Mouse (Mus musculus) cerebellum, adult 11 months (tissue): Measurements from ENCODE around the gene Ptpn1.
A peak's percentile ranks its signal among the peaks of the same experiment; 100 is the strongest.

Experiments used
- DNase-seq: peaks from one replicate; pipeline ENCODE4 v3.0.0; 2022

The Ptpn1 gene

DNA sequence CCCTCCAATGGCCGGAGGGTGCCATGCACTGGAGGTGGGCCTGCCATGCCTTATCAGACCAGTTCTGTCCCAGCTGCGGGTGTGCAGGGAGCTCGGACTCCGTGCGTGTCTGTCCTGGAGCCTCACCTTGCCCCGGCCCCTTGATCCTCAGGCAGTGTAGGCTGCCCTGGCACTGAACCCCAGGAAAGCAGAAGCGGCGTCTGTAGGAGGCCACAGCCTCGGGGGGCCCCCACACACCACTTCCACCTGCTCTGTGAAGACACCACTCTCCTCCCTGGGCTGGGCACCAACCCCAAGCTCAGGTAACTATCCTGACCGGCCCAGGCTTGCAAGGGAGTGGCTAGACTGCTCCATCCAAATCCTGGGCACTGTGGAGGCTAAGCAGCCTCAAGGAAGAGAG lies 48.5 kb downstream of the Ptpn1 start:
- DNase-seq, result no peak

DNA sequence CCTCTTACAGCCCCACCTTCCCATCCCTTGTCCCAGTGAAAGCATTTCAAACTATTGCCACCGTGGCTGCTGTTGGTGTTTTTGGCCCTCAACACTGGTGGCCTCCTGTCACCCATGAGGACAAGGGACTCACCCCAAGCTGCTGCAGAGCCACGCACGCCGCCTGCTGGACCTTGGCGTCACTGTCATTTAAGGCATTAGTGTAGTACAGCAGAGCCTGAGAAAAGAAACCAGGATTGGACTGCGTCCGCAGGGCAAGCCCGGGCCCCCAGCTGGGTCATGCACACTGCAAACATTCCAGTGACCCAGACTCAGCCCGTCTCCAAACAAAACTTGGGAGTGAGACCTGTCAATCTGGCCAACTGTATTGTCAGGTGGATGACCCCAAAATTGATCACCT lies 50.8 kb downstream of the Ptpn1 start:
- DNase-seq, result no peak

GRCm38 (mm10) chr2:167984371-167984770 lies 52.5 kb downstream of the Ptpn1 start:
- no peak for DNase-seq

GRCm38 (mm10) chr2:167984946-167985345 lies 53.1 kb downstream of the Ptpn1 start:
- DNase-seq, result no peak

DNA sequence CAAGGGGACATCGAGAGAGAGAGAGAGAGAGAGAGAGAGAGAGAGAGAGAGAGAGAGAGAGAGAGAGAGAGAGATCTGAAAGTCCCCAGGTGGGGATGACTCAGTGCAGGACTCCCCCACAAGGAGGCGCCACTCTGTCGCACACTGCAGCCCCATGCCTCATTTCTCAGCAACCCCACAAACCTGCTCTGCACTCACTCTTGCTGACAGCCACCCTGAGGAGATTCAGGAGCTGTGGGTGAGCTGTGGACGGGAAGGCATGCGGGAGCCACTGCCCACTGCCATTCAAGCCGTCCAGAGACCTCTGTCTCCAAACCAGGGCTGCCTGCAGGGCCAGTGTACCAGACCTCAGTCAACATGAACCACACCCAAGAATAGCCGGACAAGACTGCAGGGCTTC lies 54.9 kb downstream of the Ptpn1 start:
- no peak for DNase-seq

DNA sequence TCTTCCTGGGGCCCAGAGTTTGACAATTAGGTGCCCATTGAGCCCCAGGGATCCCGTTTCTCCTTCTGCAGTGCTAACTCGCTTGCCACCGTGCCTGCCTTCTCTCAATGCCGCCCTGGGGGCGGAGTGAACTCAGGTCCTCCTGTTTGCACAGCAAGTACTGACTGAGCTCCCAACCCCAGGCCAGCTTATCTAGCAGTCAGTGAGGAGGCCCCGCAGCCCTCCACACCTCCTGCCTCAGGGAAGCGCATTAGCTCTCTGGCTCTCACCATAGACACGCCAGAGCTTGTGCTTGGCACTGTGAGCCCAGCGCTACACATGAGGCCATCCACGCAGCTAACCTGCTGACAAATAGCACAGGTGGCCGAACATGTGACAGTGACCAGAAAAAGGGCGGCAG lies 55.8 kb downstream of the Ptpn1 start:
- DNase-seq, result no peak

- no peak for DNase-seq
Observed at GRCm38 (mm10) chr2:167989310-167989709, 57.5 kb downstream of the Ptpn1 start.

GRCm38 (mm10) chr2:167993260-167993659 lies 61.4 kb downstream of the Ptpn1 start:
- DNase-seq, result no peak

GRCm38 (mm10) chr2:167995870-167996635 lies 64.2 kb downstream of the Ptpn1 start:
- DNase-seq, result no peak

DNA sequence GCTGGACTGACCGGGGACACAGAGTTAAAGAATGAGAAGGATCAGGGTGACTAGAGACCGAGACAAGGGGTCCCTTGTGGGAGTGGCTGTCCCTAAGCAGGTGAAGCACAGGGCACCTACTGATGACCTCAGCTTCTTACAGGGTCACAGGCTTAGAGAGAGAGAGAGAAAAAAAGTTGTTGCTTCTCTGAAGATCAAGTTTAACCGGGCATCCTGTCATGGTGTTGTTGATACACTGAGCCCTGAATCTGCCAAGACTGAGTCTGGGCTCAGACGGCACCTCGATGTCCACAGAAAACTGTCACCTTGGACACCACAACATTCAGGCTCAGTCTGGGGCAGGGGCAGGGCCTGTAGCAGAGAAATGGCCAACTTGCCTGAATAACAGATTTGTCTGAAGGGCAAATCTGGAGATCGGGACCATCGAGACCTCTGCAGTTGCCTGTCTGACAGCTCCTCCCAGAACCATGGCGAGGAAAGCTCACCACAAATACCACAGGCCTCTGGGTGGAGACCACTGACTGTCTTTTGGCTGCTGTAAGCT lies 64.9 kb downstream of the Ptpn1 start:
- no peak for DNase-seq

DNA sequence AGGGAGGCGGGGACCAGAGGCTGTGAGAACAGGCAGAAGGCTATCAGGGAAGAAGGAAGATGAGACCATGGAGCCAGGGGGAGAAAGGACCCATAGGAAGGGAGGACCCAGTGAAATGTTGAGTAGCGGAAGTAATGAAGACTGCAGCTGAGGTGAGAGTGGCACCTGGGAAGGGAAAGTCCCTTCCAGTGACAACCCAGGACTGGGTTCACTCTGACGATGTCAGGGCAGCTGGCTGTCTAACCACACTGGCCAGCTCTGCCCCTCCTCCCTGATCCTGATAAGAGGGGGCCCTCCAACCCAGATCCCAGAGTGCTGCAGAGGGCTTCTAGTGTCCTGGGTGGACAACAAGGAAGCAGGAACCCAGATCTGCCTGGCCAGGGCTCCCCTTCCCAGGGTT lies 65.7 kb downstream of the Ptpn1 start:
- no peak for DNase-seq

- no peak for DNase-seq
Observed at GRCm38 (mm10) chr2:167999145-167999743, 67.4 kb downstream of the Ptpn1 start.

DNA sequence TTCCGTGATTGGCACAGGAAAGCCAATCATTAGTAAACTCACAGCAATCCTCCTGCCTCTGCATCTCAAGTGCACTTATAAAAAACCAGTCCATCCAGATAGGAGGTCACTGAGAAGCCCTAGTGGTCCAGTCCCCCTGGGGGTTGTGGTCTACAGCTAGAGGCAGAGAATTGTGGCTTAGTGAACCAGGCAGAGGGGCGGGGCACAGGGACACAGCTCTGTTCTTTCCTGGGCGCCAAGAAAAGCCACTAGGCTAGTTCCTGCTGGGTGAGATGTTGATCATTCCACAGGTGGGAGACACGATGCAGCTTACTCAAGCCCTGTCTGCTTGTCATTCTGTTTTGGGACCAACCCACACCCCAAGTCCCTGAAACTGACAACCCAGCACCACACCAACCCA lies 70.3 kb downstream of the Ptpn1 start:
- no peak for DNase-seq

- no peak for DNase-seq
Observed at GRCm38 (mm10) chr2:168002884-168003283, 71.0 kb downstream of the Ptpn1 start.

- no peak for DNase-seq
Observed at GRCm38 (mm10) chr2:168003431-168003830, 71.6 kb downstream of the Ptpn1 start.

GRCm38 (mm10) chr2:168004369-168004768 lies 72.5 kb downstream of the Ptpn1 start:
- no peak for DNase-seq

DNA sequence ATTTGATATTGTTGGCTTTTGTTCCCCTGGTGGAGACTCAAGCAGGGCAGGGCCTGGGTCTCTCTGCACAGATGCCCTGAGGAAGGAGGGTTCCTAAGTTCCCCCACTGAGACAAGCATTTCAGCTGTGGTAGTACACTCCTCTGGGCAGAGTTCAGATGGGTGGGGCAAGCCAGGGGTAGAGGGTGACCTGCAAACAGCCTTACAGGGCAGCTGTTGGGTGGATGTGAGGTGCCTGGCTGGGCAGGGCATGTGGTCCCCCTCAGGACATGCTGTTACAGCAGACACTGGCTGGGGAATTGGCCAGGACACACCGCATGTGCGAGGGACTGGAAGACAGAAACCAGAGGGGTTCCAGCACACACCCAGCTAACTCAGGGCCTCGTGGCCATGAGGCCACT lies 73.1 kb downstream of the Ptpn1 start:
- no peak for DNase-seq

DNA sequence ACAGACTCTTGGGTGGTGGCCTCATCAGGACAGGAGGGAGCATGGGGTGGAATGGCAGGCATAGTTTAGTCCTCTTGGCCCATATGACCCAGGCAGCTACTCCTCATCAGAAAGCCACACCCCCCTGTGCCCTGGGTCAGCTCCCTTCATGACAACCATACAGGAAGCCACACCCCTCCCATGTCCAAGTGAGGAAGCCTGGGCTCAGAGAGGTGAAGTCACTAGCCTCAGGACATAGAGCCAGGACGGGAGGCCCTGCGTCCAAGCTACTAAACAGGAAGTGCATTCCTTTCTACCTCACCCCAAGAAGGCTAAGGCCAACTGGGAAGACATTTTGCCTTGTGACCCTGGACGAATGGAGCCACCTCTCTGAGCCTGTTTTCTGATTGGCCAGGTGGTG lies 73.8 kb downstream of the Ptpn1 start:
- no peak for DNase-seq

DNA sequence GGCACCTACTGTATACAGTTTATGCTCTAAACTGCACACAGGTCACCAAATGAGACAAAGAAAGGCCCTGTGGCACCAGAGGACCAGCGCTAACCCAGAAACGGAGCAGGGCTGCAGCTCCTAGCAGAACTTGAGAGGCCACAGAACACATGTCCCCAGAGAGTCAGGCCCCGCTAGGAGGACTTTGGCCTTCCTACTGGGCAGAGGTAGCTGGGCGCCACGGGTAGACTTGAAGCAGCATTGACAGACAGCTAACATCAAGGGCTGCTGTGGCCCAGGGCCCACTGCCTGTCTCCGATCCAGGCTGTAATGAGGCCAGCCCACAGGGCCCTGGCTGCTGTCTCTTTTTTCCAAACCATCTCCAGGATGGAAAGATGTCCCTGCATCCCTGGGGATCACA lies 74.6 kb downstream of the Ptpn1 start:
- no peak for DNase-seq

DNA sequence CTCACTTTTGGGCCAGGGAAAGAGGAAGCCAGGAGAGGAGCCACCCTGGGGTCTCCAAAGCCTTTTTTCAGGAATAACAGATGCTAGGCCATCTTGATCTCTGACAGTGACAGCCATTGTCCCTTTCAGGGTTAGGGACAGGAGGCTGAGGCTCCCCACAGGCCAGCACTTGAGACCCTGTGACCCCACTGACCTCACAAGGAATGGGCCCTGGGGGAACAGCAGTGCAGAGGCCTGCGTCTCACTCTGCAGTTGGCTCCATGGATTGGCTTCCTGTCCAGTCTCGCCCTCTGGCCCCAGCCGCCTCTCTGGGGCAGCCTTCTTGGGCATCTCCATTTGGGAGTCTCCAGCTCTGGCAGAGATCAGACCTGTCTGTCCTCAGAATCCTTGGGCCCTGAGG lies 76.3 kb downstream of the Ptpn1 start:
- DNase-seq, result no peak

DNA sequence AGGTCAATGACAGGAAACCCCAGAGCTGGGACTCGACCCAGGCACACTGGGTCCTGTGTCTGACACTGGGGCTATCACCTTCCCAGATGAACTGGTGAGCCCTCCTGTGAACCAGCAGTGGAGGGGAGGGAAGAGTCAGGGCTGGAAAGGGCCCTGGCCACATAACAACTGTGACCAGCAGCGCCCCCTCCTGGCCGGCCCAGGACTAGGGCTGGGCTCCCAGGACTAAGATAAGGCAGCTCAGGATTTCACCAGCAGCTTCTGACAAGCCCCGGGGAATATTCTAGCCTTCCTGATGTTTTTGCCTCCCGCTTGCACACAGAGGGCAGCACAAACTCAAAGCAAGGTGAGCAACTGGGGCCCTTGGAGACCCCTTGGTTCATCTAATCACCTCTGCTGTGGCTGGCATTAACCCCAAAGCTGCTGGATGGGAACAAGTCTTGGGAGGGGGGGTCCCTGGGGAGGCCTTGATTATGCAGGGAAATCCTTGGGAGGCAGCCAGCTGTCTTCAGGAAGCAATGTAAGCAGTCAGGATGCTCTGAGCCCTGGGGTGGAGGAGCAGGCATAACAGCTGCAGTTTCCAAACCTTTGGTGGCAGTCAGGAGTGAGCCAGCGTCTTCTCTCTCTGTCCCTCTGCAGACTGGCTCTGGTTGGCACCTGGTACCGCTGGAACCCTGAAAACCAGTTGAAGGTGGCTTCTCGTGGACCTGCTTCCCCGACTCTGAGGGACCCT lies 78.2 kb downstream of the Ptpn1 start, which contains the start of gene Ripor3:
TSS of gene Ripor3 (minus strand) at position 683 of the 733 bp plus-strand sequence.
- peak; percentile 22 for DNase-seq

- no peak for DNase-seq
Observed at GRCm38 (mm10) chr2:168010893-168011292, 79.0 kb downstream of the Ptpn1 start.

DNA sequence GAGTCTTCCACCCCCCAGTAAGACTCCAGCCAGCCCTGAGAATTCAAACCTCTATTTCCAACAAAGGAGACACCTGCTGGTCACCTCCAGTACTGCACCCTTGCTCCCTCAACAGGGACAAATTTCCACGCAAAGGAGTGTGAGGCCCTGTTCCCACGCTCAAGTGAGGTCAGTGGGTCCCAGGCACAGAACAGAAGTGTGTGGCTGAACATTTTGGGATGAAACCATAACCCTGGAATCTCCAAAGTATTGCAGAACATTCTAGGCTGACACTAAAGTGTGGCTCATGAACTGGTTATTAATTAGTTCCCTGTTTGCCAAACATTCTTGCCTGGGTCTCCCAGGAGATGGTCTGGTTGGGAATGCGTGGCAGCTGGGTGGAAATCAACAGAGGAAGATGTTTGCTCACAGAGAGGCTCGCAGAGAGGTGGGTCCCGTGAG lies 85.1 kb downstream of the Ptpn1 start:
- peak; percentile 43 for DNase-seq
